Mouse (Mus musculus): Measurements from ENCODE around the gene Thap2. TPM values are rescaled to one million over a fixed set of nuclear protein-coding genes. Genes with fewer than 3 reads are reported as not detected.
A peak's percentile ranks its signal among the peaks of the same experiment; 100 is the strongest.

Gene Thap2
- total and polyA plus RNA-seq, 3 experiments: 5.8 to 5.9 TPM; not detected in 1

- no peak for TF ChIP-seq ZC3H11A (IDR thresholded peaks at IDR 0.05; ENCODE audit: low read depth, low read length)
- TF ChIP-seq SIN3A (IDR thresholded peaks at IDR 0.05; ENCODE audit: low read length): no peak
- TF ChIP-seq HCFC1 (IDR thresholded peaks at IDR 0.05; ENCODE audit: low read depth, low read length): no peak
- no peak for TF ChIP-seq EP300 (IDR thresholded peaks at IDR 0.05; ENCODE audit: low read depth in 1 of 2, low read length in 2 of 2)
- H3K36me3 ChIP-seq (ENCODE audit: control insufficient read depth in 1 of 2, insufficient read depth in 2 of 2, low read length in 2 of 2): peaks cover 0 to 27% of the 10 kb centered on the region in 2 experiments; a peak in 2 of 4 replicates
- no peaks in the 10 kb centered on the region for H3K9me3 ChIP-seq (replicated peaks; ENCODE audit: insufficient read depth, low read length)
- no peak for DNase-seq (ENCODE audit: low read depth, low spot score)
- H3K27ac ChIP-seq (ENCODE audit: control insufficient read depth, low read depth, low read length): no peak overlapping the region
- H3K4me3 ChIP-seq (ENCODE audit: control insufficient read depth in 1 of 2, insufficient read depth in 1 of 2, low read depth in 2 of 2, low read length in 2 of 2): peak overlapping the region; percentile 81 to 97
- peaks cover 1 to 11% of the 10 kb centered on the region in 2 experiments for H3K4me1 ChIP-seq (ENCODE audit: control insufficient read depth in 1 of 2, insufficient read depth in 2 of 2, low read length in 2 of 2)
- peaks cover 45% of the 10 kb centered on the region for H3K79me2 ChIP-seq (ENCODE audit: control insufficient read depth, insufficient read depth, low read length, poor library complexity)
- H3K27me3 ChIP-seq (ENCODE audit: control insufficient read depth in 1 of 2, insufficient read depth in 2 of 2, low read length in 2 of 2): no peaks in the 10 kb centered on the region
- peak overlapping the region; percentile 97 for H3K9ac ChIP-seq (ENCODE audit: control insufficient read depth, low read depth, low read length, poor library complexity, severe bottlenecking)
Measured at GRCm38 (mm10) chr10:115382846-115383643, 1.2 kb downstream of the Thap2 start.

- peak; percentile 46 for DNase-seq (ENCODE audit: low read depth, low spot score)
- Histone ChIP-seq H3K27ac (ENCODE audit: control insufficient read depth, low read depth, low read length) (no peak overlapping the region), H3K27me3 (ENCODE audit: control insufficient read depth in 1 of 2, insufficient read depth in 2 of 2, low read length in 2 of 2) (no peaks in the 10 kb centered on the region), H3K36me3 (ENCODE audit: control insufficient read depth in 1 of 2, insufficient read depth in 2 of 2, low read length in 2 of 2) (peaks cover 0 to 19% of the 10 kb centered on the region in 2 experiments; a peak in 2 of 4 replicates), H3K9me3 (replicated peaks; ENCODE audit: insufficient read depth, low read length) (no peaks in the 10 kb centered on the region), H3K4me1 (ENCODE audit: control insufficient read depth in 1 of 2, insufficient read depth in 2 of 2, low read length in 2 of 2) (peaks cover 0 to 9% of the 10 kb centered on the region in 2 experiments; a peak in 3 of 4 replicates), H3K9ac (ENCODE audit: control insufficient read depth, low read depth, low read length, poor library complexity, severe bottlenecking) (no peak overlapping the region), H3K79me2 (ENCODE audit: control insufficient read depth, insufficient read depth, low read length, poor library complexity) (peaks cover 34% of the 10 kb centered on the region), H3K4me3 (ENCODE audit: control insufficient read depth in 1 of 2, insufficient read depth in 1 of 2, low read depth in 2 of 2, low read length in 2 of 2) (no peak overlapping the region)
- no peak for TF ChIP-seq HCFC1 (IDR thresholded peaks at IDR 0.05; ENCODE audit: low read depth, low read length)
Measured at GRCm38 (mm10) chr10:115381506-115382084, 2.6 kb downstream of the Thap2 start.

GRCm38 (mm10) chr10:115363151-115363550 lies 21.1 kb downstream of the Thap2 start:
- peak; percentile 57 for DNase-seq (ENCODE audit: low read depth, low spot score)
- Histone ChIP-seq H3K4me3 (ENCODE audit: control insufficient read depth in 1 of 2, insufficient read depth in 1 of 2, low read depth in 2 of 2, low read length in 2 of 2) (peak overlapping the region; percentile 80 to 89), H3K9me3 (replicated peaks; ENCODE audit: insufficient read depth, low read length) (no peaks in the 10 kb centered on the region), H3K79me2 (ENCODE audit: control insufficient read depth, insufficient read depth, low read length, poor library complexity) (no peaks in the 10 kb centered on the region), H3K36me3 (ENCODE audit: control insufficient read depth in 1 of 2, insufficient read depth in 2 of 2, low read length in 2 of 2) (peaks cover 0 to 8% of the 10 kb centered on the region in 2 experiments; a peak in 2 of 4 replicates), H3K27me3 (ENCODE audit: control insufficient read depth in 1 of 2, insufficient read depth in 2 of 2, low read length in 2 of 2) (no peaks in the 10 kb centered on the region), H3K4me1 (ENCODE audit: control insufficient read depth in 1 of 2, insufficient read depth in 2 of 2, low read length in 2 of 2) (peaks cover 0 to 10% of the 10 kb centered on the region in 2 experiments; a peak in 1 of 4 replicates), H3K27ac (ENCODE audit: control insufficient read depth, low read depth, low read length) (peak overlapping the region; percentile 98; the same call in 1 of the 2 replicates), H3K9ac (ENCODE audit: control insufficient read depth, low read depth, low read length, poor library complexity, severe bottlenecking) (peak overlapping the region; percentile 88)
- no peak for TF ChIP-seq TBP (IDR thresholded peaks at IDR 0.05; ENCODE audit: low read depth, low read length)
- no peak for TF ChIP-seq TCF12 (IDR thresholded peaks at IDR 0.05; ENCODE audit: low read depth, low read length)
- TF ChIP-seq MXI1 (IDR thresholded peaks at IDR 0.05; ENCODE audit: low read depth, low read length): no peak
- TF ChIP-seq NELFE (IDR thresholded peaks at IDR 0.05; ENCODE audit: low read depth, low read length): no peak
- TF ChIP-seq SIN3A (IDR thresholded peaks at IDR 0.05; ENCODE audit: low read length): no peak
- TF ChIP-seq MYC (IDR thresholded peaks at IDR 0.05; ENCODE audit: low read depth, low read length): no peak
- TF ChIP-seq TAL1 (IDR thresholded peaks at IDR 0.05; ENCODE audit: low read length): no peak
- no peak for TF ChIP-seq BHLHE40 (IDR thresholded peaks at IDR 0.05; ENCODE audit: borderline replicate concordance, low read depth, low read length)
- no peak for TF ChIP-seq CTCF (IDR thresholded peaks at IDR 0.05 in 2 of 3, conservative IDR thresholded peaks at IDR 0.05 in 1 of 3; ENCODE audit: control insufficient read depth in 1 of 3, insufficient read depth in 1 of 3, low read depth in 2 of 3, low read length in 3 of 3, poor library complexity in 1 of 3, severe bottlenecking in 1 of 3)
- no peak for TF ChIP-seq USF1 (IDR thresholded peaks at IDR 0.05; ENCODE audit: low read depth, low read length)
- no peak for TF ChIP-seq CHD2 (IDR thresholded peaks at IDR 0.05; ENCODE audit: low read length)
- TF ChIP-seq ELF1 (IDR thresholded peaks at IDR 0.05; ENCODE audit: low read depth, low read length): no peak
- no peak for TF ChIP-seq E2F4 (IDR thresholded peaks at IDR 0.05; ENCODE audit: borderline replicate concordance, low read depth, low read length)
- no peak for TF ChIP-seq MAZ (IDR thresholded peaks at IDR 0.05; ENCODE audit: low read depth, low read length)
